Mouse (Mus musculus) left cerebral cortex, adult 18-20 months (tissue): ENCODE measurements around the gene Ubtd2. TPM values are rescaled to one million over a fixed set of nuclear protein-coding genes. Genes with fewer than 3 reads are reported as not detected.
"Not testable (repeated sequence)": the region's sequence is repeated elsewhere in the genome, so short reads cannot be mapped to it uniquely, and the experiment has no call there.

ENCODE experiments used
- DNase-seq, 2 experiments: peaks; one replicate each; pipeline ENCODE4 v3.0.0; 2021 to 2022; ENCODE audit warnings: low spot score in 2 of 2, mixed read lengths in 1 of 2
- total RNA-seq, 2 experiments: library from RNA; stranded (reverse); gene quantifications; 2 replicates each; pipeline ENCODE4 v1.2.3; 2021

The Ubtd2 gene
- total RNA-seq, 2 experiments from 2014 or later = 44.0 to 50.1 TPM

DNA sequence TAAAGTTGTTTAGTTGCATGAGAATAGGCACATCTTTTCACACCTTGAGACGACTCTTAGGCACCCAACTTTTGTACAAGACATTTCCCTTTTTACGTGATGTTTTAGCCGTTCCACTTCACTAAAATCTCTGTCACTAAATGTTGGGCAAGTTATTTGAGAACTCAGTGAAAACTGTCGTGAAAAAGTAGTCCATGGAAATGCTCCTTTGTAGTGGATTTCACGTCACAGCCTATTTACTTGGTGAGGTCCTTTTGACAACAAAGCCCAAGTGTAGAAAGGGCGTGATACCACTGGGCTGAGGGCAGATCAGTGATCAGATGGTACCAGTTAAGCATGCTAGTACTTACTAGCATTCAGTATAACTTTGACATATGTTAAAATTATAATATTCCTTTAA is 1.2 kb downstream of the Ubtd2 start:
- DNase-seq = no peak

DNA sequence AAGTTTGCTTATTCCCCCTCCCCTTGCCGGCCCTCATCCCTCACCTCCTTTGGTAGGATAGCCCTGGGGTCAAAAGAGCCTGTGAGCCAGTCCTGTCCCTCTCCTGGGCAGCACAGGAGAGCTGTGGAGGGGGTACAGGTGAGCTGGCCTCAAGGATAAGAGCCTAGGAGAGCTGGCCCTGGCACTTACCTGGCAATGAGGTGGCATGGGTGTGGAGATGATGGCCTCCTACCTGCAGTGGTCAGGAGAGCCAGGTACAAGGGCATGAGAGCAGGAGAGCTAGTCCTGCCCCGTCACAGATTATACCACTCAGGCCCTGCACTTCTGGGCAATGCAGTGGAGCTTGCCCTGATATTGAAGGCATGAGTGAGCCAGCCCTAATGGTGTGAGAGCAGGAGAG is 9.1 kb downstream of the Ubtd2 start:
- no peak for DNase-seq

DNA sequence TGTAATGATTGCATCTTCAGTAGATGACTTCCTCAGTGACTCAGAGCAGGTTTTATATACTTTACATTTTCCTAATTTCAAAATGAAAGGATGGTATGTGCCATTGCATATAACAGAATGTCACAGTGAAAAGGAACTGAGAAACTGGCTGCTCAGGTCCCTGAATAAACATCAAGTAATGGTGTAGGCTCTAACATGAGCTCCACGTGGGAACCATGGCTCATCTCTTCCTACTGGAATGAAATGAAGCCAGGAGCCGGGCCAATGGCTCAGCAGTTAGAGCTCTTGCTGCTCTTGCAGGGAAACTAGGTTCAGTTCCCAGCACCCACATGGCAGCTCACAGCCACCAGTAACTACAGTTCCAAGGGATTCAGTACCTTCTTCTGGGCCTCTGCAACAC is 16.8 kb downstream of the Ubtd2 start:
- peak in 1 of 2 experiments; percentile 14 for DNase-seq

DNA sequence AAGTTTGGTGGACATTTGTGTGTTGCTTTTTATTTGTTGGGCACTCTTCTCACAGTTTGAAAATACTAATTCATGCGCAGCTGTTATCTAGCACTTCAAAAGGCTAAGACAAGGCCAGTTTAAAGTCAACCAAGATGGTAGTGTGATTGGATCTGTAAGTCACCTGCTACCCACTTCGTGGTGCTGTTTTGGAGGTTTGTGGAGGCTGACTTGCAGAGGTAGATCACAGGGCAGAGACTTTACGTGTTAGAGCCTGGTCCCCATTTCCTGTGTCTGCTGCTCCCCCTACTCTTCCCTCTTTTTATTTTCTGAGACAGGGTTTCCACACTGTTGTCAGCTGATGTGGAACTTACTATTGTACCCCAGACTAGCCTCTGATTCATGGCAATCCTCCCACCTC is 19.6 kb downstream of the Ubtd2 start:
- no peak for DNase-seq

DNA sequence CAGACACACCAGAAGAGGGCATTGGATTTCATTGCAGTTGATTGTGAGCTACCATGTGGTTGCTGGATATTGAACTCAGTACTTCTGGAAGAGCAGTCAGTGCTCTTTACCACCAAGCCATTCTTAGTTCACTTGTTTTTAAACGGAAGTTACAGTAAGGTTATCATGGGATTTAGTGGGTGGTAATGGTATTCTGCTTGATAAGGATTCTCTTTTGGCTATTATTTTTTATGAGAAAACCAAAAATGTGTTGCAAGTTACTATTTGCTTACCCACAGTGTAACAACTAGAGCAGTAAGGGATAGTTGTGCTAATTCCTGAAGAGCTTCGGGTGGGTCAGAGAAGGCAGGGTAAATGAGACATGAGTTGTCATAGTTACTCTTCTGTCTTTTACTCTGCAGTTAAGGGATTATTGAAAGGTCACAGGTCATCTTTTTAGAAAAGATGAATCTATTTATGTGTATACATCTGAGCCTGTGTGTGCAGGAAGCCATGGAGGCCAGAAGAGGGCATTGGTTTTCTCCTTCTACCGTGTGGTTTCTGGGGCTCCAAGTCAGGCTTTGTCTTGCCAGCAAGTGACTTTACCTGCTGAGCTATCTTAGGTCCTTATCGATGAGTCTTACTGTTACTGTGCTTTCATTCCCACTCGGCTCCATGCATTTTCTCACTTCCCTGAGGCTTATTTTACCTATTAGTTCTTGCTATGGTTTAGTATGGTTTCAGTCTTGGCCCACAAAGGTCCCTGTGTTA is 20.5 kb downstream of the Ubtd2 start:
- DNase-seq = no peak

DNA sequence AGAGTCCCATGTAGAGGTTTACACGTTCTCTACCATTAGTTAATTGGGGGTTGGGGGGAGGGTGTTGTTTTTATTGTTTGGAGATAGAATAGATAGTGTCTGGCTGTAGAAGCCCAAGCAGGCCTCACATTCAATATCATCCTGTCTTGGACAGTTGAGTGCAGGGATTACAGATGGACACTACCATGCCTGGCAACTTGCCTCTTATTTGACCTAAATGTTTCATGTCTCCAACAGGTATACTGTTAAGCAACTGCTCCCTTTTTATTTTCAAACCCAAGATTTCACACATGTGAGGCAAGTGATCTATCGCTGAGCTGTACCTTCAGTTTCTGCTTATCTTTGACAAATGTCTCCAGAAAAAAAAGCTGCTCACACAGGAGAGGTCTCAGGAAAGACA is 26.4 kb downstream of the Ubtd2 start:
- DNase-seq = no peak

DNA sequence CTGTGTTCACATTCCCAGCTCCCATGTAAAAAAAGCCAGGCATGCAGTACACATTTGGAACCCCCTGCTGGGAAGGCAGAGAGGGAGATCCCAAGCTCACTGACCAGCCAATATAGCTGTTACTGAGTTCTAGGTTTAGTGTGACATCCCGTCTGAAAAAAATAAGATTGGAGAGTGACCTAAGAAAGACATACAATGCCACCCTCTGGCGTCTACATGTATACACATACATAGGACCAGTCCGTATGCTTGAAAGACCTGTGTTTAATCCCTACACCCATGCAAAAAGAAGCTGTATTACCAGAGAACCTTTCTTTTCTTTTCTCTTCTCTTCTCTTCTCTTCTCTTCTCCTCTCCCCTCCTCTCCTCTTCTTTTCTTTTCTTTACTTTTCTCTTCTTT is 30.1 kb downstream of the Ubtd2 start:
- DNase-seq = no peak

DNA sequence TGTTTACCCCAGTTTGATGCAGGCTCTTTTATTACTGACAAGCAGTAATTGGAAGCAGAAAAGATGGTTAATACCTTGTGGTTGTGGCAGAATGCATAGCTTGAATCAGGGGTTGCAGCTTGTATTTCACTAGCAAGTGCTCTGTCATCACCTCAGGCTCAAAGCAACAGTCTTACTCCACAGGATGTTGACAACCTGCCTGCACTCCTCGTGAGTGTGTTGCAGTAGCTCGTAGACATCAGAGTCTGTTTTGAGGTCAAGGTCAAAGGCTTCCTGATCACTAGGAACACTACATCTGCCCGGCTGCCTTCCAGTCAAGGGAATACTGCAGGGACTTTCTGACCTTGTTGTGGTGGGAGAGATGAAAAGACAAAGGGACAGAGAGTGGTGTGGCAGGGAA is 31.5 kb downstream of the Ubtd2 start:
- DNase-seq = no peak

DNA sequence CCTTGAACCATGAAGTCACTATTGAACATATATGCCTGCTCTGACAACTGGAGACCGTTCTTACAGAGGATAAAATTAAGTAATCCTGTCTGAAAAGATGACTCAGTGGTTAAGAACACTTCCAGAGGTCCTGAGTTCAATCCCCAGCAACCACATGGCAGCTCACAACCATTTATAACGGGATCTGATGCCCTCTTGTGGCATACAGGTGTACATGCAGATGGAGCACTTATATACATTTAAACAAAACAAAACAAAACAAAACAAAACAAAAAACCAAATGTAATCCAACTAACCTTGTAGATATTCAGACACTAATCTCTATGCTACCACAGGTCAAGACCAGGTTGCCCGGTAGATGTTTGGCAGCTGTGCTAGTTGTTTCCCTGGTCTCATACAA is 32.3 kb downstream of the Ubtd2 start:
- no peak for DNase-seq

DNA sequence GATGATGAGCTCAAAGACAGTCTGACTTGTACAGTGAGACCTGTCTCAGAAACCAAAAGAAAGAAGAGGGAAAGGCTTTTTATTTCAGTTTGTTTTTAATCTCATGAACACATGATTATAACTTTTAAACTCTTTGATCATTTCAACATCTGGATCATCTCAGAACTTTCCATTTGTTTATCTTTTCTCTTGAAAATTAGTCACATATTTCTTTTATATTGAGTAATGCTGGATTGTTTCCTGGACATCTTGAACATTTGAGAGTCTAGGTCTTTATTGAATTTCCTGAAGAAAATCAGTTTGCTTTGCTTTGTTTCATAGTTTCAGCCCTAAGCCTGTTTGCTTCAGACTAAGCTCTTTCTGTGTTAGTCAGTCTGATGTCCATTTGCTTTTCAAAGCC is 33.2 kb downstream of the Ubtd2 start:
- no peak for DNase-seq

DNA sequence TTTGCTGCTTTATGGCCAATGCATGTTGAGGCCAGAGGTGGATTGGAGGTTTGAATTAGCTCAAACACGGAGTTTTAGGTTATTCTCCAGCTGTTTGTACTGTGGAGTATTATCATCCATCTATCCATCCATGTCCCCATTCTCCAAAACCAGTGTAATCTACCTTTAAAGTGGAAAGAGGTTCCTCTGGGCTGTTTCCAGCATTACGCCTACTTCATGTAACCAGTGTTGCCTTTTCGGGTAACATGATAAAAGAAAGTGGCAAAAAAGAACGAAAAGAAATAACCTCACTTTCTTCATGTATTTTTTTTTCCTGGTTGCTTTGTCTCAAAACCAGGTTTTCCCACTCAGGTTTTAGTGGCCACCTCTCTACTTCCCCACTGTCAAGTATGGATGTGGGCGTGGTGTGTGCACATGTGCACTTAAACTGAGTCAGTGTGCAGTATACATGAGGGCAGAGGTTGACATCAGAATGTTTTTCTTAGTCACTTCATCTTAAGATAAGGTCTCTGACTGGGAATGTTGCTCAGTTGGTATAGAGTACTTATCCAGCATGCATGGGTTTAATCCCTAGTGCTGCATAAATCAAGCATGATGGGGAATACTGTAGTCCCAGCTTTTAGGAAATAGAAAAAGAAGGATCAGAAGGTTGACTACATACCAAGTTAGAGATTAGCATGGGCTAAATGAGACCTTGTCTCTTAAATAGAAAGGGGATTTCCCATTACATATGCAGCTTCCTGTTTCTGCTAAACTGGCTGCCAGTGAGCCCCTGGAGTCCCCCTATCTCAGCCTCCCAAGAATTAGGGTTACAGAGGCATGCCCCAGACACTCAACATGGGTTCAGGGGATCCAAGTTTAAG is 33.9 kb downstream of the Ubtd2 start:
- no peak for DNase-seq

DNA sequence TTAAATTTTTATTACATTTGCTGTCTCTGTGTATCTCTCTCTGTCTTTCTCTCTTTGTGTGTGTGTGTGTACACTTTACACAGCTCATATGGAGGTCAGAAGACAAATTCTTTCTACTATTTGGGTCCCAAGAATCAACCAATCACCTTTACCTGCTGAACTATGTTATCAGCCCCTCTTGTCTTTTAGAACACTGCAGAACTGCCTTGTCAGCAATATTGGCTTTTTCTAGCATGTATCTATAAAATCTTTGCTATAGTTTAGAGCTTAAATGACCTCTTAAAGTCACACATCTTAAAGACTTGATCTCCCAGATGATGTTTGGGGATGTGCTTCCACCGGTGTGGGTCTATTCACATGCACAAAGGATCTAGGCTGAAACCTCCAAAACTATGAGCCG is 35.9 kb downstream of the Ubtd2 start:
- no peak for DNase-seq

DNA sequence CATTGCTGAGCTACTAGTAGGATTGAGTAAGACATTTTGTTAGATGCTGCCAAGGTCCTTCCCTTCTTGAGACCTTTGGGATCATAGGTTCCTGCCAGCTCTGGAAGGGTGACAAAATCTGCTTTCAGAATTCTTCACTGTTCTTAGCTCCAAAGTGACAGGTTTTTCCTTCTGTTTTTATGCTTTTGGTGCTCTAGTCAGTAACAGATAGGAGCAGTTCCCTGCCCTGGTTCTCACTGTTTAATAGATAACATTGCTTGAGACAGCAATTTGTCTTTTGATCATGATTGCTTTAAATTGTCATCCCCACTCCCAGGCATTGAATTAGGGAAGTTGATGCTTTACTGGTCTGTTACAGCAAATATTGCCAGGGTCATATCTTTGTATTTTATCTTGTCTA is 38.1 kb downstream of the Ubtd2 start:
- no peak for DNase-seq

DNA sequence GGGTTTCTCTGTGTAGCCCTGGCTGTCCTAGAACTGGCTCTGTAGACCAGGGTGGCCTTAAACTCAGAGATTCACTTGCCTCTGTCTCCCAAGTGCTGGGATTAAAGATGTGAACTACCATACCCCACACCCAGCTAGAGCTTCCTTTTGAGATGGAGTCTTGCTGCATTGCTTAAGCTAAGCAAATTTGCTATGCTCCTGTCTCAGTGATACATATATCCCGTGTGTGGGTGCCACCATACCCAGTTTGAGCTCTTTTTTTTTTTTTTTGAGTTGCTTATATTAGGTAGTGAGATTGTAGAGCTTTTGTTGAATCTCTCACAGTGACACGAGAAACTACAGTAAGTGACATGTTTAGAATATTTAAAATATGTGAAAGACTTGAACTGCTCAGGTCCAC is 40.1 kb downstream of the Ubtd2 start:
- no peak for DNase-seq

DNA sequence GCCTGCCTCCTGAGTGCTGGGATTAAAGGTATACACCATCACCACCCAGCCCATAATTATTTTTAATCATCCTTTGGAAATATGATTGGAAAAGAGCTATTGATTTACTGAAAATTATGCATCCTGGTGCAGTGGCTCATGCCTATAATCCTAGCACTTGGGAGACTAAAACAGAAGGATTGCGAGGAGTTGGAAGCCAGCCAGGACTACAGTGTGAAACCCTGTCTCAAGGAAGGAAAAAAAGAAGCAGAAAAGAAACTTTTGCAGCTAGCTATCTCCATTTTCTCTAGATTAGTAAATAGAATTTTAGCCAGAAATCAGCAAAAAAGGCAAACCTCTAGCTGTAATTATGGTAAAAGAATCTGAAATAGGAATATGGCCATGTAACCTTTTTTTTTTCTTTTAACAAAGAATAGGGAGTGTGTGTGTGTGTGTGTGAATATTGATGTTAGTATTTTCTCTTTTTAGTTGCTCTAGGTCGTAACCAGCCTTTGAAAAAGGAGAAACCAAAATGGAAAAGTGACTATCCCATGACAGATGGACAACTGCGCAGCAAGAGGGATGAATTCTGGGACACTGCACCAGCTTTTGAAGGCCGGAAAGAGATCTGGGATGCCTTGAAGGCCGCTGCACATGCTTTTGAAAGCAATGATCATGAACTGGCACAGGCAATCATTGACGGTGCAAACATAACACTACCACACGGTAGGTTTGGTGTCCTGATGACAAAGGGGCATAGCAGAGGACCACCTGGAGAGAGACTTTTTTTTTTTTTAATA is 43.8 kb downstream of the Ubtd2 start:
- DNase-seq = peak; percentile 65 to 78

DNA sequence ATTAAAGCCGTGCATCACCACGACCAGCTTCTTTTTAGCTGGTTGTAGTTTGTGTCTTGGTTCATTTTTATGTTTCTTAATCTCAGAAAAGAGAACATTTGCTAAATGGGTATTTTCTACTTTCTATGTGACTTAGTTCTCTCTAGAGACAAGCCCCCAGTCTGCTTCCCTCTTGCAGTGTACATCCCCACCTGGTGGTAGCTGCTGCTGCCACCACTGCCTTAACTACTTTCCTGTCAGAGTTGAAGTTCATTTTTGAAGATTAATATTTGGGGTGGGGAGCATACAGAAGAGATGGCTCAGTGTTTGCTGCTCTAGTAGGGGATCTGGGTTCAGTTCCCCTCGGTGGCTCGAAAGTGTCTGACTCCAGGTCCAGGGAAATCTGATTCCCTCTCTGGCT is 44.8 kb downstream of the Ubtd2 start:
- DNase-seq = no peak

DNA sequence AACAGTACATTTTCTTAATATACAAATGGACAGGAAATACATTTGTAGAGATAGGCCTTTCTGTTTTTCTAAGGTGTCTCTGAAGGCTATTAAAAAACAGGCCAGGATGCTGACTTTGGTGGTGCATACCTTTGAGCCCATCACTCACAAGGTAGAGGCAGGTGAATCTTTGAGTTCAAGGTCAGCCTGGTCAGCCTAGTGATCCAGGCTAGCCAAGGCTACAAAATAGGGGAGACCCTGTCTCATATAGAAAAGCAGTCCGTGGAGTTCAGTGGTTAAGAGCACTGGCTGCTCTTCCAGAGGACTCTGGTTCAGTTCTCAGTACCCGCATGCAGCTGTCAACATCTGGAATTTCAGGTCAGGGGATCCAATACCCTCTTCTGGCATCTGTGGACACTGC is 48.5 kb downstream of the Ubtd2 start:
- no peak for DNase-seq

DNA sequence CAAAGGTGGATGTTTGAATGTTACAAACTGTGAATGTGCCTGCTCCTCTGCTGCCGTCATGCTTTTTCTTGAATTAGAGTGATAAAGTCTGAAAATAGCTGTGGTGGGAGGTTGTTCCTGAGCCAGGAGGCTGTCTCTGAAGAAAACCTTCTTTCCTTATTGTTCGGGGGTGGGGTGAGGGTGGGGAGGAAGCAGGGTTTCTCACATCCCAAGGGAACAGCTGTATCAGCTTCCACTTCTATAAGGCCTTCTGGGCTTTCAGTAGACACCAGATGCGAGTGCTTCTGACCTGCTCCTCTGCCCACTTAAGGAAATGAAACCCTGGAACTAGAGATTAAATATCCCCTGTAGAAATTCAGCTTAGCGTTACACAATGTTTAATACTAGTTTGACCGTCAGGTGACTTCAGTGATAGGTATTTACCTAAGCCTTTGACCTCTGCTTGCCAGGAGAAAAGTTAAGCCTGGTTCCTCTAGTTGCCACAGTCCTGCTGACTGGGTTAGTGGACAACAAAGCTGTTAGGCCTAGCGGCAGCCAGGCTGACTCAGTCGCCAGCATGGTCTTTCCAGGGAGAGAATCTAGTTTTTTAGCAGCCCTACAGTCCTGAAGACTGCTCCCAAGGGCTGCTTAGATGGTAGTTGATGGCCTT is 50.0 kb downstream of the Ubtd2 start:
- DNase-seq = no peak

DNA sequence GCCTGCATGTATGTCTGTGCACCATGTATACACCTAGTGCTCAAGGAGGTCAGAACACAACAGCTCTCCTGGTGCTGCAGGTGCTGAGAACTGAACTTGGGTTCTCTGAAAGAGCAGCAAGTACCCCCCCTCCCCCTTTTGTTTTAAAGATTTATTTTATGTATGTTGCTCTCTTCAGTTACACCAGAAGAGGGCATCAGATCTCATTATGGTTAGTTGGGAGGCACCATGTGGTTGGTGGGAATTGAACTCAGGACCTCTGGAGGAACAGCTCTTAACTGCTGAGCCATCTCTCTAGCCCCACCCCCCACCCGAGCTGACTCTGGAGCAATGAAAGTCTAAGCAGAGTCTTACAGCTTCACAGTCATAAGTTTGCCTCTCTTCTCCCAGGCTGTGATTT is 55.8 kb downstream of the Ubtd2 start:
- no peak for DNase-seq

DNA sequence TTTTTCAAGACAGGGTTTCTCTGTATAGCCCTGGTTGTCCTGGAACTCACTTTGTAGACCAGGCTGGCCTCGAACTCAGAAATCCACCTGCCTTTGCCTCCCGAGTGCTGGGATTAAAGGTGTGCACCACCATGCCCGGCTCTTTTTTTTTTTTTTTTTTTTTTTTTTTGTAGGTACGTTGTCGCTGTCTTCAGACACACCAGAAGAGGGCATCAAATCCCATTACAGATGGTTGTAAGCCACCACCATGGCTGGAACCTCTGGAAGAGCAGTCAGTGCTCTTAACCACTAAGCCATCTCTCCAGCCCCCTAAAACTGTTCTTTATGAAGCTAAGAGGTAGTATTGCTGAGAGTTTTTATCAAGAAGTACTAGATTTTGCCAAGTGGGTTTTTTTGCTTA is 59.7 kb downstream of the Ubtd2 start:
- DNase-seq = not testable (repeated sequence)

DNA sequence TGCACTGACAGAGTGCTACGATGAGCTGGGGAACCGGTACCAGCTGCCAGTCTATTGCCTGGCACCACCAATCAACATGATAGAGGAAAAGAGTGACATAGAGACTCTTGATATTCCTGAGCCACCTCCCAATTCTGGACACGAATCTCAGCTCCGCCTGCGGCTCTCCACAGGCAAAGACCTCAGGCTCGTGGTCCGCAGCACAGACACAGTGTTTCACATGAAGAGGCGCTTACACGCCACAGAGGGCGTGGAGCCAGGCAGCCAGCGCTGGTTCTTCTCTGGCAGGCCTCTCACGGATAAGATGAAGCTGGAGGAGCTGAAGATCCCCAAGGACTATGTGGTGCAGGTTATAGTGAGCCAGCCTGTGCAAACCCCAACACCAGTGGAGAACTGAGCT is 60.9 kb downstream of the Ubtd2 start:
- DNase-seq = no peak
